Mouse (Mus musculus) right cerebral cortex, postnatal 4 days (tissue): ENCODE measurements around the gene Pcbp4.
A peak's percentile ranks its signal among the peaks of the same experiment; 100 is the strongest.

Experiments
- DNase-seq: peaks from one replicate; pipeline ENCODE4 v3.0.0-alpha.2; 2022

Gene Pcbp4

GRCm38 (mm10) chr9:106465571-106466200 lies 12.6 kb downstream of the Pcbp4 start, which contains the start of gene Gpr62:
Gene Gpr62 (minus strand): TSS chr9:106465938.
- DNase-seq = no peak

- no peak for DNase-seq
Observed at GRCm38 (mm10) chr9:106466721-106467120, 13.6 kb downstream of the Pcbp4 start.

- no peak for DNase-seq
Observed at GRCm38 (mm10) chr9:106467746-106468145, 14.7 kb downstream of the Pcbp4 start.

GRCm38 (mm10) chr9:106469317-106469716 lies 16.2 kb downstream of the Pcbp4 start:
- DNase-seq = no peak

GRCm38 (mm10) chr9:106469776-106470175 lies 16.7 kb downstream of the Pcbp4 start:
- no peak for DNase-seq

GRCm38 (mm10) chr9:106470991-106471750 lies 18.1 kb downstream of the Pcbp4 start:
- DNase-seq = peak; percentile 2

GRCm38 (mm10) chr9:106471892-106472291 lies 18.8 kb downstream of the Pcbp4 start:
- DNase-seq = peak; percentile 25

- DNase-seq = peak; percentile 0
Observed at GRCm38 (mm10) chr9:106472321-106472720, 19.2 kb downstream of the Pcbp4 start.

- DNase-seq = peak; percentile 2
Observed at GRCm38 (mm10) chr9:106473081-106473752, 20.1 kb downstream of the Pcbp4 start.

- peak; percentile 3 for DNase-seq
Observed at GRCm38 (mm10) chr9:106473753-106474105, 20.6 kb downstream of the Pcbp4 start.

- DNase-seq = peak; percentile 61
Observed at GRCm38 (mm10) chr9:106474456-106474855, 21.4 kb downstream of the Pcbp4 start.

- DNase-seq = peak; percentile 9
Observed at GRCm38 (mm10) chr9:106475046-106475445, 22.0 kb downstream of the Pcbp4 start.

GRCm38 (mm10) chr9:106475663-106476001 lies 22.5 kb downstream of the Pcbp4 start, which contains the start of gene Rrp9:
Gene Rrp9 (plus strand): TSS chr9:106475963.
- peak; percentile 3 for DNase-seq

GRCm38 (mm10) chr9:106476002-106476923 lies 23.2 kb downstream of the Pcbp4 start:
- DNase-seq = peak; percentile 11

- peak; percentile 95 for DNase-seq
Observed at GRCm38 (mm10) chr9:106476924-106477484, 23.9 kb downstream of the Pcbp4 start, which contains the start of gene Parp3. Gene Parp3 (minus strand): TSS chr9:106476949.

- peak; percentile 3 for DNase-seq
Observed at GRCm38 (mm10) chr9:106477649-106478048, 24.6 kb downstream of the Pcbp4 start.

- DNase-seq = no peak
Observed at GRCm38 (mm10) chr9:106478101-106478500, 25.0 kb downstream of the Pcbp4 start.

- no peak for DNase-seq
Observed at GRCm38 (mm10) chr9:106480541-106480940, 27.4 kb downstream of the Pcbp4 start.

GRCm38 (mm10) chr9:106481075-106481474 lies 28.0 kb downstream of the Pcbp4 start:
- DNase-seq = no peak

GRCm38 (mm10) chr9:106481676-106482075 lies 28.6 kb downstream of the Pcbp4 start:
- DNase-seq = no peak

GRCm38 (mm10) chr9:106482578-106483115 lies 29.6 kb downstream of the Pcbp4 start:
- no peak for DNase-seq

GRCm38 (mm10) chr9:106483136-106483535 lies 30.0 kb downstream of the Pcbp4 start:
- no peak for DNase-seq
